Mouse (Mus musculus): Measurements from ENCODE around the gene Wdr47.
A peak's percentile ranks its signal among the peaks of the same experiment; 100 is the strongest.
"Not testable (repeated sequence)": the region's sequence is repeated elsewhere in the genome, so short reads cannot be mapped to it uniquely, and the experiment has no call there.

Wdr47 gene

GRCm38 (mm10) chr3:108590786-108591529, at the start of gene Wdr47:
Gene Wdr47 (plus strand): TSS chr3:108591279.
- DNase-seq (ENCODE audit: low read depth, low spot score), result peak; percentile 96

- no peak for DNase-seq (ENCODE audit: low read depth, low spot score)
These were observed 48.8 kb upstream of the Wdr47 start for GRCm38 (mm10) chr3:108542299-108542698.

GRCm38 (mm10) chr3:108554111-108554561, 36.9 kb upstream of the Wdr47 start:
- DNase-seq (ENCODE audit: low read depth, low spot score), result no peak

GRCm38 (mm10) chr3:108554587-108555312, 36.3 kb upstream of the Wdr47 start:
- DNase-seq (ENCODE audit: low read depth, low spot score), result peak; percentile 97

- DNase-seq (ENCODE audit: low read depth, low spot score), result no peak
These were observed 33.2 kb upstream of the Wdr47 start for GRCm38 (mm10) chr3:108557888-108558287.

- DNase-seq (ENCODE audit: low read depth, low spot score), result peak; percentile 99
These were observed 28.8 kb upstream of the Wdr47 start, which contains the start of gene Tmem167b for GRCm38 (mm10) chr3:108562133-108562730. Gene Tmem167b (minus strand): TSS chr3:108562466.

GRCm38 (mm10) chr3:108562777-108563271, 28.3 kb upstream of the Wdr47 start:
- no peak for DNase-seq (ENCODE audit: low read depth, low spot score)

GRCm38 (mm10) chr3:108563309-108563708, 27.8 kb upstream of the Wdr47 start:
- DNase-seq (ENCODE audit: low read depth, low spot score), result peak; percentile 68

- no peak for DNase-seq (ENCODE audit: low read depth, low spot score)
These were observed 22.8 kb upstream of the Wdr47 start for GRCm38 (mm10) chr3:108567990-108568877.

GRCm38 (mm10) chr3:108569636-108570035, 21.4 kb upstream of the Wdr47 start:
- not testable (repeated sequence) for DNase-seq (ENCODE audit: low read depth, low spot score)

- DNase-seq (ENCODE audit: low read depth, low spot score), result no peak
These were observed 20.3 kb upstream of the Wdr47 start for GRCm38 (mm10) chr3:108570813-108571212.

GRCm38 (mm10) chr3:108571443-108572294, 19.4 kb upstream of the Wdr47 start, which contains the start of gene Taf13:
Gene Taf13 (plus strand): TSS chr3:108571698.
- DNase-seq (ENCODE audit: low read depth, low spot score), result peak; percentile 97

GRCm38 (mm10) chr3:108572309-108573010, 18.6 kb upstream of the Wdr47 start:
- no peak for DNase-seq (ENCODE audit: low read depth, low spot score)

GRCm38 (mm10) chr3:108574018-108574417, 17.1 kb upstream of the Wdr47 start:
- DNase-seq (ENCODE audit: low read depth, low spot score), result no peak

GRCm38 (mm10) chr3:108584580-108584979, 6.5 kb upstream of the Wdr47 start:
- DNase-seq (ENCODE audit: low read depth, low spot score), result no peak

- DNase-seq (ENCODE audit: low read depth, low spot score), result no peak
These were observed 2.6 kb upstream of the Wdr47 start for GRCm38 (mm10) chr3:108588446-108588845.

GRCm38 (mm10) chr3:108591530-108592522, 747 bp downstream of the Wdr47 start:
- no peak for DNase-seq (ENCODE audit: low read depth, low spot score)

- no peak for DNase-seq (ENCODE audit: low read depth, low spot score)
These were observed 17.8 kb downstream of the Wdr47 start for GRCm38 (mm10) chr3:108608906-108609305.
